ENCODE assay signal across 18 mouse cellular contexts in the genomic region with DNA sequence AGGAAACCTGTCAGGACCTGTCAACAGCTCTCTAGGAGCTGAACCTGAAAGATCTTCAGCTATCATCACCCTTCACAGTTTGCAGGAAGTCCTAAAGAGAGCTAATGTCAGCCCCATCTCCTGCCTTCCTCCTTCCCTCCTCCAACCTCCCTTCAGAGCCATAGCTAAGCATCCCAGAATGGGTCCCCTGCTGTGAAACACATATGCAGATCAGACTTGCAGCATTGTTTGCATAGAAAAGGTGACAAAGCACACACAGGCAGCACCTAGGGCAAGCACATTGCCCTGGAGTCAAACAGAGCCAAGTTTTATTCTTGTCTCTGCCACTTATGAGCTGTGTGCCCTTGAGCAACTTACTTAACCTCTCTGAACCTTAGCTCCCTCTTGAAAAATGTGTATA.
"Had no signal": no experiment of that assay in that cellular context is flagged by ENCODE, and none has a peak within 500 bp of the region (broad histone marks: within the 10 kb centered on the region; RNA-seq: fewer than 3 reads in every experiment).

No protein-coding gene starts in this region.

- H3K36me3 ChIP-seq: limb, embryonic 15.5 days; liver, embryonic 15.5 days; lung, embryonic 15.5 days; midbrain, embryonic 10.5 days; midbrain, embryonic 13.5 days; neural tube, embryonic 13.5 days had no signal

- H3K4me3 ChIP-seq: layer of hippocampus, adult 2 months; limb, embryonic 15.5 days; liver, embryonic 15.5 days; lung, embryonic 15.5 days; megakaryocyte, embryonic 14.5 days; midbrain, embryonic 10.5 days; midbrain, embryonic 13.5 days; myocyte; neural tube, embryonic 13.5 days had no signal

- H3K27me3 ChIP-seq: limb, embryonic 15.5 days; liver, embryonic 15.5 days; lung, embryonic 15.5 days; megakaryocyte, embryonic 14.5 days; midbrain, embryonic 13.5 days; neural tube, embryonic 13.5 days had no signal

- H3K27ac ChIP-seq: kidney, postnatal 0 days; layer of hippocampus, adult 2 months; limb, embryonic 15.5 days; liver, embryonic 15.5 days; lung, embryonic 15.5 days; midbrain, embryonic 10.5 days; midbrain, embryonic 13.5 days; neural tube, embryonic 13.5 days had no signal

- DNase-seq: kidney, postnatal 25 days; layer of hippocampus, adult 9-11 months; lung, adult 18-20 months; lung, postnatal 10 days; lung, postnatal 36 days; retina, postnatal 1 day; right cerebral cortex, postnatal 4 days; thymus, postnatal 25 days had no signal

- H3K4me1 ChIP-seq: limb, embryonic 15.5 days; liver, embryonic 15.5 days; lung, embryonic 15.5 days; megakaryocyte, embryonic 14.5 days; midbrain, embryonic 13.5 days; neural tube, embryonic 13.5 days had no signal

- H3K9ac ChIP-seq: limb, embryonic 15.5 days; liver, embryonic 15.5 days; lung, embryonic 15.5 days; midbrain, embryonic 13.5 days; neural tube, embryonic 13.5 days had no signal

- H3K9me3 ChIP-seq: limb, embryonic 15.5 days; liver, embryonic 15.5 days; lung, embryonic 15.5 days; megakaryocyte, embryonic 14.5 days; midbrain, embryonic 10.5 days; midbrain, embryonic 13.5 days; neural tube, embryonic 13.5 days had no signal
